Mouse (Mus musculus) hindbrain, embryonic 13.5 days (tissue): ENCODE measurements around the gene Zc3h18. TPM values are rescaled to one million over a fixed set of nuclear protein-coding genes. Genes with fewer than 3 reads are reported as not detected.
A peak's percentile ranks its signal among the peaks of the same experiment; 100 is the strongest.

ENCODE experiments used
- ATAC-seq: fragments of 200-750 bp; cut with Nextera tagmentation; 2 replicates; pipeline ENCODE4 v1.8.0; 2017; ENCODE audit warnings: moderate TSS enrichment; ENCODE audit not compliant: low FRiP score
- H3K27ac ChIP-seq: fragments of 300-500 bp; sonication (generic); 2 replicates; pipeline ENCODE4 v1.5.1; 2015; ENCODE audit warnings: inconsistent platforms, mild to moderate bottlenecking, moderate library complexity
- H3K27me3 ChIP-seq: fragments of 300-500 bp; sonication (generic); 2 replicates; pipeline ENCODE4 v1.6.1; 2015; ENCODE audit warnings: mild to moderate bottlenecking, inconsistent platforms
- H3K36me3 ChIP-seq: fragments of 300-500 bp; sonication (generic); 2 replicates; pipeline ENCODE4 v1.6.1; 2015; ENCODE audit warnings: mild to moderate bottlenecking, inconsistent platforms
- H3K4me1 ChIP-seq: fragments of 300-500 bp; sonication (generic); replicated peaks from 2 replicates; pipeline ENCODE4 v1.6.1; 2015; ENCODE audit warnings: inconsistent platforms
- H3K4me2 ChIP-seq: fragments of 300-500 bp; sonication (generic); 2 replicates; pipeline ENCODE4 v1.6.1; 2015; ENCODE audit warnings: inconsistent platforms, mild to moderate bottlenecking, moderate library complexity
- H3K4me3 ChIP-seq: fragments of 300-500 bp; sonication (generic); 2 replicates; pipeline ENCODE4 v1.5.1; 2015; ENCODE audit warnings: mild to moderate bottlenecking, inconsistent platforms
- H3K9ac ChIP-seq: fragments of 300-500 bp; sonication (generic); 2 replicates; pipeline ENCODE4 v1.6.1; 2015; ENCODE audit warnings: mild to moderate bottlenecking, inconsistent platforms
- H3K9me3 ChIP-seq: fragments of 300-500 bp; sonication (generic); 2 replicates; pipeline ENCODE4 v1.6.1; 2016; ENCODE audit warnings: inconsistent platforms
- WGBS: fragments of 180-500 bp; shearing (Covaris S2); methylation state at CpG from one replicate; pipeline ENCODE4 v1.1.7; 2015; 5-methylcytosine and 5-hydroxymethylcytosine counted together
- polyA plus RNA-seq: library from polyadenylated mRNA; unstranded; fragments of >200 nt; fragmentation: Nextera tagmentation; extraction: Ambion mirVana; gene quantifications from 2 replicates; pipeline ENCODE4 v1.2.1, GENCODE M21; 2015

Gene Zc3h18
- polyA plus RNA-seq: 38.0 and 38.5 TPM in 2 replicates

- Histone ChIP-seq H3K27ac (peak within 1 kb of the TSS; percentile 96), H3K9ac (peak within 1 kb of the TSS; percentile 92), H3K36me3 (peaks cover 15% of the 10 kb centered on the region), H3K9me3 (no peaks in the 10 kb centered on the region), H3K4me3 (peak within 1 kb of the TSS; percentile 94), H3K27me3 (no peaks in the 10 kb centered on the region), H3K4me2 (peak within 1 kb of the TSS; percentile 79), H3K4me1 (peaks cover 38% of the 10 kb centered on the region)
- peak; percentile 92 for ATAC-seq
- under 1% methylated on average over 73 of the region's 107 CpGs for WGBS
These were observed at the start of gene Zc3h18 for GRCm38 (mm10) chr8:122376365-122377231. Zc3h18 (plus strand) TSS chr8:122376609.

DNA sequence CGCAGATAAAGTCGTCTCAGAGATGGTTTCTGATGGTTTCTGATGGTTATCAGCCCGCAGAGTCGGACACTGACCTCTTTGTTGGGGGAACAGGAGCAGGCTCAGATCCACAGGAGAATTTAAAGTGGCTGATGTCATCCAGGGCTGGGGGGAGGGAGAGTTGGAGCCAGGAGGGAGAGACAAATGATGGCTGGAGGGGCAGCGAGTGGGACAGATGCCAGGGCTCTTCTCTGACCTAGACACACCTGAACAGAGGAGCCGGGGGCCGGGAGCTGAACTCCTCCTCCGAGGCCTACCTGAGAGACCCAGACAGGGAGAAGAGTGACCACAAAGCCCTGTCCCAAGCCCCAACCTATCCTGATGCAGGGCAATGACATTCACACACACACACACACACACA lies 47.3 kb upstream of the Zc3h18 start:
- Histone ChIP-seq H3K9me3 (no peaks in the 10 kb centered on the region), H3K27me3 (peaks cover 16% of the 10 kb centered on the region), H3K4me1 (peaks cover 64% of the 10 kb centered on the region), H3K9ac (0 out of 2 replicates have a peak overlapping the region, but pooled peaks have one; percentile 20), H3K4me3 (no peak overlapping the region), H3K4me2 (no peak overlapping the region), H3K27ac (peak overlapping the region; percentile 62; the same call in 1 of the 2 replicates), H3K36me3 (no peaks in the 10 kb centered on the region)
- no peak for ATAC-seq
- 73% methylated on average over 8 of the region's 8 CpGs for WGBS

GRCm38 (mm10) chr8:122329553-122330239 lies 46.7 kb upstream of the Zc3h18 start:
- H3K4me1 ChIP-seq: peaks cover 58% of the 10 kb centered on the region
- H3K27me3 ChIP-seq: peaks cover 22% of the 10 kb centered on the region
- H3K9ac ChIP-seq: 0 out of 2 replicates have a peak overlapping the region, but pooled peaks have one; percentile 20
- H3K4me3 ChIP-seq: no peak overlapping the region
- peak overlapping the region; percentile 62; the same call in 1 of the 2 replicates for H3K27ac ChIP-seq
- no peaks in the 10 kb centered on the region for H3K9me3 ChIP-seq
- no peak overlapping the region for H3K4me2 ChIP-seq
- WGBS: 47% methylated on average over 22 of the region's 22 CpGs
- 0 out of 2 replicates have a peak, but pooled peaks have one; percentile 27 for ATAC-seq
- peaks cover 3% of the 10 kb centered on the region; the same call in 1 of the 2 replicates for H3K36me3 ChIP-seq

- Histone ChIP-seq H3K9ac (0 out of 2 replicates have a peak overlapping the region, but pooled peaks have one; percentile 0), H3K4me2 (no peak overlapping the region), H3K27ac (peak overlapping the region; percentile 14; the same call in 1 of the 2 replicates), H3K27me3 (peaks cover 31% of the 10 kb centered on the region), H3K36me3 (peaks cover 5% of the 10 kb centered on the region; the same call in 1 of the 2 replicates), H3K9me3 (no peaks in the 10 kb centered on the region), H3K4me3 (no peak overlapping the region), H3K4me1 (peaks cover 53% of the 10 kb centered on the region)
- 74% methylated on average over 12 of the region's 12 CpGs for WGBS
- no peak for ATAC-seq
These were observed 45.8 kb upstream of the Zc3h18 start for GRCm38 (mm10) chr8:122330446-122331133.

DNA sequence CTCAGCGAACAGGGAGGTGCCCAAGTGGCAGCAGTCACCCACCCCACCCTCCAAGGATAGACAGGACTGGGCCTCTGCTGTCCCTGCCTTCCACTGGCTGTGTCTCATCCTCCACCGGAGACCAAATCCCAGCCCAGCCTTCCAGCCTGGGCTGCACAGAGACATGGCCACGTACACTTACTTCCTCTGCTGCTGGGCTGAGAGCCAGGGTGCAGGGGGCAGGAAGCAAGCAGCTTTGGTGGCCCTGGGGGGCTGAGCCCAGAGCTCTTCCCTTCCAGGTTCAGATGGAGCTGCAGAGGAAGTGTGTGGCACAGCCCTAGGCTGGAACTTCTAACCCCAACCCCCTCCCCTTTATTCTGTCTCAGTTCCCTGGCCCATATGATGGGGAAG lies 45.3 kb upstream of the Zc3h18 start:
- Histone ChIP-seq H3K4me1 (peaks cover 53% of the 10 kb centered on the region), H3K36me3 (peaks cover 5% of the 10 kb centered on the region; the same call in 1 of the 2 replicates), H3K4me3 (no peak overlapping the region), H3K9me3 (no peaks in the 10 kb centered on the region), H3K4me2 (no peak overlapping the region), H3K27ac (no peak overlapping the region; the same call in 1 of the 2 replicates), H3K27me3 (peaks cover 32% of the 10 kb centered on the region), H3K9ac (0 out of 2 replicates have a peak overlapping the region, but pooled peaks have one; percentile 0)
- ATAC-seq: no peak
- WGBS: 68% methylated on average over 3 of the region's 3 CpGs

DNA sequence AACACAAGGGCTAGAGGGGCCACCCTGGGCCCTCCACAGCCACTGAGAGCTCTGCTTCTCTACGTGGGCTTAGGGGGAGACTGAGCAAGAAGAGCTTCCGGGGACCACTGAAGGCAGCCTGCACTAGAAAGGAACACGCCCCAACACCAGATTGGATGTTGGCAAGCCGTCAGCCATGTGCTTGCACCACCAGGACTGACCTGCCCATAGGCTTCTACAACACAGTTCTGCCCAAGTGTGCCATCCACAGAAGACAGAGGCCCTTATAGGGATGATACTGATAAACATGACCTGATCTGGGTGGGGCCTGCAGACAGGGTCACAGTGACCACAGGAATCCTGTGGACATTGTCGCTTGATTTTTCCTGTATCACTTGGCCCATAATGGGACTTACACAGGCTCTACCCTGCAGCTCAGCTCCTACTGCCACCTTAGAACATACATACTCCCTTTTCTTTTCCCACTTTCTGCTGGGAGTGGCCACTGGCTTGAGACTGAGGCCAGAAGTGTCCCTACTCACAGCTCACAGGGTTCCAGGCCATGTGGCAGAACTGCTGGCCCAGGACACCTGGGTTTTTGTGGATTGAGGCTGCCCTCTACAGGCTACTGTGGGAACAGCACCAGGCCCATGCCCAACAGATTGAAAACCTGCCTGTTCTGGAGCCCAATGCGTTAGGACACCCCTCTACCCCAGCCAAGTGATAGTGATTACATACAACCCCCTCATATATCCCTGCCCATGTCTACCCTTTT lies 43.5 kb upstream of the Zc3h18 start:
- Histone ChIP-seq H3K27me3 (peaks cover 49% of the 10 kb centered on the region), H3K4me2 (no peak overlapping the region), H3K9me3 (no peaks in the 10 kb centered on the region), H3K9ac (peak overlapping the region; percentile 35; the same call in 1 of the 2 replicates), H3K36me3 (peaks cover 5% of the 10 kb centered on the region; the same call in 1 of the 2 replicates), H3K4me1 (peaks cover 54% of the 10 kb centered on the region), H3K27ac (no peak overlapping the region), H3K4me3 (no peak overlapping the region)
- ATAC-seq: no peak
- 69% methylated on average over 6 of the region's 6 CpGs for WGBS

GRCm38 (mm10) chr8:122333531-122333930 lies 42.9 kb upstream of the Zc3h18 start:
- H3K9ac ChIP-seq: no peak overlapping the region; the same call in 1 of the 2 replicates
- 79% methylated on average over 7 of the region's 7 CpGs for WGBS
- peaks cover 48% of the 10 kb centered on the region for H3K4me1 ChIP-seq

GRCm38 (mm10) chr8:122334791-122335490 lies 41.5 kb upstream of the Zc3h18 start:
- peaks cover 34% of the 10 kb centered on the region for H3K4me1 ChIP-seq
- WGBS: 81% methylated on average over 13 of the region's 13 CpGs
- H3K9ac ChIP-seq: 0 out of 2 replicates have a peak overlapping the region, but pooled peaks have one; percentile 73
- no peaks in the 10 kb centered on the region for H3K9me3 ChIP-seq
- no peak overlapping the region for H3K4me3 ChIP-seq
- H3K27ac ChIP-seq: no peak overlapping the region
- peaks cover 5% of the 10 kb centered on the region; the same call in 1 of the 2 replicates for H3K36me3 ChIP-seq
- H3K4me2 ChIP-seq: peak overlapping the region; percentile 81; the same call in 1 of the 2 replicates
- no peak for ATAC-seq
- H3K27me3 ChIP-seq: peaks cover 69% of the 10 kb centered on the region

More at GRCm38 (mm10) chr8:122333531-122333930, 42.9 kb upstream of the Zc3h18 start:
- H3K36me3 ChIP-seq: peaks cover 5% of the 10 kb centered on the region; the same call in 1 of the 2 replicates
- no peak for ATAC-seq
- H3K4me2 ChIP-seq: no peak overlapping the region
- no peaks in the 10 kb centered on the region for H3K9me3 ChIP-seq
- peaks cover 55% of the 10 kb centered on the region for H3K27me3 ChIP-seq
- no peak overlapping the region for H3K4me3 ChIP-seq
- no peak overlapping the region for H3K27ac ChIP-seq

GRCm38 (mm10) chr8:122335638-122336250 lies 40.7 kb upstream of the Zc3h18 start:
- ATAC-seq: peak; percentile 43; the same call in 1 of the 2 replicates
- H3K36me3 ChIP-seq: peaks cover 5% of the 10 kb centered on the region; the same call in 1 of the 2 replicates
- H3K9me3 ChIP-seq: no peaks in the 10 kb centered on the region
- H3K9ac ChIP-seq: peak overlapping the region; percentile 73
- H3K27ac ChIP-seq: no peak overlapping the region
- H3K4me1 ChIP-seq: peaks cover 27% of the 10 kb centered on the region
- H3K27me3 ChIP-seq: peaks cover 73% of the 10 kb centered on the region
- 8% methylated on average over 55 of the region's 57 CpGs for WGBS
- peak overlapping the region; percentile 81 for H3K4me2 ChIP-seq
- H3K4me3 ChIP-seq: peak overlapping the region; percentile 52

DNA sequence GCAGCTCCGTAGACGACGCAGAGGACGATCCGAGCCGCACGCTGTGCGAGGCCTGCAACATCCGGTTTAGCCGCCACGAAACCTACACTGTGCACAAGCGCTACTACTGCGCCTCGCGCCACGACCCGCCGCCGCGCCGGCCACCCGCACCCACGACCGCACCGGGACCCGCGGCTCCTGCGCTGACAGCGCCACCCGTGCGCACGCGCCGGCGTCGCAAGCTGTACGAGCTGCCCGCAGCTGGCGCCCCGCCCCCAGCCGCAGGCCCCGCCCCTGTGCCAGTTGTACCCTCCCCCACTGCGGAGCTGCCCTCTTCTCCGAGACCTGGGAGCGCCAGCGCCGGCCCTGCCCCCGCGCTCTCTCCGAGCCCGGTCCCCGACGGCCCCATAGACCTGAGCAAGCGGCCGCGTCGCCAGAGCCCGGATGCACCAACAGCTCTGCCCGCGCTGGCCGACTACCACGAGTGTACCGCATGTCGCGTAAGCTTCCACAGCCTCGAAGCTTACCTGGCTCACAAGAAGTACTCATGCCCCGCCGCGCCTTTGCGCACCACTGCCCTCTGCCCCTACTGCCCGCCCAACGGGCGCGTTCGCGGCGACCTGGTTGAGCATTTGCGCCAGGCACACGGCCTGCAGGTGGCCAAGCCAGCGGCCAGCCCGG lies 40.0 kb upstream of the Zc3h18 start:
- Histone ChIP-seq H3K4me2 (peak overlapping the region; percentile 81), H3K9ac (peak overlapping the region; percentile 73), H3K4me3 (peak overlapping the region; percentile 52), H3K4me1 (peaks cover 21% of the 10 kb centered on the region), H3K9me3 (no peaks in the 10 kb centered on the region), H3K27ac (no peak overlapping the region), H3K36me3 (peaks cover 5% of the 10 kb centered on the region; the same call in 1 of the 2 replicates), H3K27me3 (peaks cover 78% of the 10 kb centered on the region)
- 2% methylated on average over 76 of the region's 81 CpGs for WGBS
- ATAC-seq: peak; percentile 71
